Mouse (Mus musculus) E14TG2a.4 (cell line): ENCODE results near the gene Vrk3.
"Not testable (repeated sequence)": the region's sequence is repeated elsewhere in the genome, so short reads cannot be mapped to it uniquely, and the experiment has no call there.

ENCODE experiments used
- H3K27me3 ChIP-seq: 2 replicates; pipeline ENCODE4 v1.6.1; 2014; ENCODE audit warnings: low read length, control low read depth; ENCODE audit not compliant: insufficient read depth
- H3K36me3 ChIP-seq: 2 replicates; pipeline ENCODE4 v1.6.1; 2014; ENCODE audit warnings: low read length, control low read depth; ENCODE audit not compliant: insufficient read depth
- H3K4me1 ChIP-seq: replicated peaks from 2 replicates; pipeline ENCODE4 v1.6.1; 2014; ENCODE audit warnings: low read depth, low read length, control low read depth
- H3K4me3 ChIP-seq: replicated peaks from 2 replicates; pipeline ENCODE4 v1.5.1; 2014; ENCODE audit warnings: mild to moderate bottlenecking, low read length
- H3K9me3 ChIP-seq: 2 replicates; pipeline ENCODE4 v1.6.1; 2014; ENCODE audit warnings: low read length, control low read depth
- CTCF ChIP-seq: conservative IDR thresholded peaks from 2 replicates; pipeline ENCODE4 v1.5.1; 2014; ENCODE audit warnings: low read length
- NANOG ChIP-seq: IDR thresholded peaks from 2 replicates; pipeline ENCODE4 v1.6.1; 2014; ENCODE audit warnings: borderline replicate concordance, low read length, mixed read lengths
- POU5F1 ChIP-seq: IDR thresholded peaks from 2 replicates; pipeline ENCODE4 v1.6.1; 2014; ENCODE audit warnings: low read length, borderline replicate concordance

Vrk3 gene

GRCm38 (mm10) chr7:44745076-44745475, 3.1 kb upstream of the Vrk3 start:
- Histone ChIP-seq H3K9me3 (no peaks in the 10 kb centered on the region), H3K4me1 (peaks cover 72% of the 10 kb centered on the region), H3K27me3 (no peaks in the 10 kb centered on the region), H3K4me3 (peak overlapping the region; percentile 74), H3K36me3 (peaks cover 16% of the 10 kb centered on the region)
- TF ChIP-seq NANOG (no peak), CTCF (peak; percentile 54)

GRCm38 (mm10) chr7:44747115-44747514, 1.1 kb upstream of the Vrk3 start:
- peak overlapping the region; percentile 89 for H3K4me3 ChIP-seq
- TF ChIP-seq NANOG (no peak), CTCF (no peak), POU5F1 (no peak)
- no peaks in the 10 kb centered on the region for H3K9me3 ChIP-seq
- peaks cover 9% of the 10 kb centered on the region for H3K36me3 ChIP-seq
- H3K27me3 ChIP-seq: no peaks in the 10 kb centered on the region
- H3K4me1 ChIP-seq: peaks cover 69% of the 10 kb centered on the region

GRCm38 (mm10) chr7:44750950-44751349, 2.7 kb downstream of the Vrk3 start, which contains the start of gene Zfp473:
TSS of gene Zfp473 (minus strand) at chr7:44751050.
- H3K4me3 ChIP-seq, H3K27me3 ChIP-seq, H3K9me3 ChIP-seq: not testable (repeated sequence)
- peaks cover 39% of the 10 kb centered on the region for H3K4me1 ChIP-seq
- H3K36me3 ChIP-seq: peaks cover 47% of the 10 kb centered on the region

GRCm38 (mm10) chr7:44757164-44757563, 9.0 kb downstream of the Vrk3 start:
- no peak for TF ChIP-seq NANOG
- no peak for TF ChIP-seq POU5F1
- no peak for TF ChIP-seq CTCF
- Histone ChIP-seq H3K27me3 (no peaks in the 10 kb centered on the region), H3K36me3 (peaks cover 98% of the 10 kb centered on the region), H3K4me1 (no peaks in the 10 kb centered on the region), H3K4me3 (no peak overlapping the region), H3K9me3 (no peaks in the 10 kb centered on the region)

- Histone ChIP-seq H3K4me1 (no peaks in the 10 kb centered on the region), H3K9me3 (no peaks in the 10 kb centered on the region), H3K36me3 (peaks cover 98% of the 10 kb centered on the region), H3K27me3 (no peaks in the 10 kb centered on the region), H3K4me3 (no peak overlapping the region)
- TF ChIP-seq NANOG (no peak), CTCF (no peak), POU5F1 (no peak)
Measured at GRCm38 (mm10) chr7:44760366-44760765, 12.2 kb downstream of the Vrk3 start.

GRCm38 (mm10) chr7:44768129-44768528, 19.9 kb downstream of the Vrk3 start:
- peak overlapping the region; percentile 35; the same call in 1 of the 2 replicates for H3K4me3 ChIP-seq
- no peaks in the 10 kb centered on the region for H3K27me3 ChIP-seq
- H3K36me3 ChIP-seq: peaks cover 94% of the 10 kb centered on the region
- no peaks in the 10 kb centered on the region for H3K9me3 ChIP-seq
- TF ChIP-seq NANOG (no peak), CTCF (no peak), POU5F1 (no peak)
- H3K4me1 ChIP-seq: peaks cover 18% of the 10 kb centered on the region

GRCm38 (mm10) chr7:44770046-44770578, 21.9 kb downstream of the Vrk3 start:
- TF ChIP-seq CTCF (no peak), POU5F1 (no peak), NANOG (no peak)

GRCm38 (mm10) chr7:44772591-44773204, 24.5 kb downstream of the Vrk3 start:
- H3K36me3 ChIP-seq: peaks cover 86% of the 10 kb centered on the region
- no peaks in the 10 kb centered on the region for H3K9me3 ChIP-seq
- no peak overlapping the region for H3K4me3 ChIP-seq
- no peaks in the 10 kb centered on the region for H3K27me3 ChIP-seq
- TF ChIP-seq CTCF (no peak), POU5F1 (no peak), NANOG (no peak)
- H3K4me1 ChIP-seq: peaks cover 12% of the 10 kb centered on the region

More at GRCm38 (mm10) chr7:44770046-44770578, 21.9 kb downstream of the Vrk3 start:
- peaks cover 18% of the 10 kb centered on the region for H3K4me1 ChIP-seq
- peaks cover 88% of the 10 kb centered on the region for H3K36me3 ChIP-seq
- no peaks in the 10 kb centered on the region for H3K9me3 ChIP-seq
- no peak overlapping the region for H3K4me3 ChIP-seq
- no peaks in the 10 kb centered on the region for H3K27me3 ChIP-seq
